Mouse (Mus musculus) gonadal fat pad, adult 2 months (tissue): ENCODE measurements around the gene Lbx1. TPM values are rescaled to one million over a fixed set of nuclear protein-coding genes. Genes with fewer than 3 reads are reported as not detected.

ENCODE experiments used
- DNase-seq: peaks from one replicate; pipeline ENCODE4 v3.0.0-alpha.2; 2012; ENCODE audit warnings: low read depth
- polyA plus RNA-seq: library from polyadenylated mRNA; depleted of rRNA; stranded (reverse); fragments of >200 nt; gene quantifications from 2 replicates; pipeline ENCODE4 v1.2.3, GENCODE M21; 2012; rRNA removed

The Lbx1 gene
- polyA plus RNA-seq: 0.04 and 0.05 TPM in 2 replicates

- no peak for DNase-seq
Observed at GRCm38 (mm10) chr19:45235766-45236362, at the start of gene Lbx1. TSS of gene Lbx1 (minus strand) at chr19:45235812.

- DNase-seq: no peak
Observed at GRCm38 (mm10) chr19:45283302-45283701, 47.7 kb upstream of the Lbx1 start.

- no peak for DNase-seq
Observed at GRCm38 (mm10) chr19:45276196-45276595, 40.6 kb upstream of the Lbx1 start.

- DNase-seq: no peak
Observed at GRCm38 (mm10) chr19:45271986-45272385, 36.4 kb upstream of the Lbx1 start.

- DNase-seq: no peak
Observed at GRCm38 (mm10) chr19:45262995-45263394, 27.4 kb upstream of the Lbx1 start.

- no peak for DNase-seq
Observed at GRCm38 (mm10) chr19:45257414-45258326, 22.1 kb upstream of the Lbx1 start.

GRCm38 (mm10) chr19:45254806-45255205, 19.2 kb upstream of the Lbx1 start:
- DNase-seq: no peak

- DNase-seq: no peak
Observed at GRCm38 (mm10) chr19:45252436-45252835, 16.8 kb upstream of the Lbx1 start.

- no peak for DNase-seq
Observed at GRCm38 (mm10) chr19:45248691-45249090, 13.1 kb upstream of the Lbx1 start.

- DNase-seq: no peak
Observed at GRCm38 (mm10) chr19:45243918-45244700, 8.5 kb upstream of the Lbx1 start.

GRCm38 (mm10) chr19:45243264-45243602, 7.6 kb upstream of the Lbx1 start:
- DNase-seq: no peak

- no peak for DNase-seq
Observed at GRCm38 (mm10) chr19:45242348-45243263, 7.0 kb upstream of the Lbx1 start.

GRCm38 (mm10) chr19:45242017-45242347, 6.4 kb upstream of the Lbx1 start:
- DNase-seq: no peak

GRCm38 (mm10) chr19:45240026-45240425, 4.4 kb upstream of the Lbx1 start:
- DNase-seq: no peak

- no peak for DNase-seq
Observed at GRCm38 (mm10) chr19:45239191-45239590, 3.6 kb upstream of the Lbx1 start.

GRCm38 (mm10) chr19:45237665-45238209, 2.1 kb upstream of the Lbx1 start:
- no peak for DNase-seq

- no peak for DNase-seq
Observed at GRCm38 (mm10) chr19:45237099-45237498, 1.5 kb upstream of the Lbx1 start.

- DNase-seq: no peak
Observed at GRCm38 (mm10) chr19:45236363-45236942, 841 bp upstream of the Lbx1 start.

GRCm38 (mm10) chr19:45235331-45235741, 276 bp downstream of the Lbx1 start:
- no peak for DNase-seq

- no peak for DNase-seq
Observed at GRCm38 (mm10) chr19:45234771-45235231, 811 bp downstream of the Lbx1 start.
